Mouse (Mus musculus): ENCODE data around the gene Nf2. TPM values are rescaled to one million over a fixed set of nuclear protein-coding genes. Genes with fewer than 3 reads are reported as not detected.

The Nf2 gene
- polyA plus RNA-seq, 1 experiment from 2014 or later: 64.0 TPM

DNA sequence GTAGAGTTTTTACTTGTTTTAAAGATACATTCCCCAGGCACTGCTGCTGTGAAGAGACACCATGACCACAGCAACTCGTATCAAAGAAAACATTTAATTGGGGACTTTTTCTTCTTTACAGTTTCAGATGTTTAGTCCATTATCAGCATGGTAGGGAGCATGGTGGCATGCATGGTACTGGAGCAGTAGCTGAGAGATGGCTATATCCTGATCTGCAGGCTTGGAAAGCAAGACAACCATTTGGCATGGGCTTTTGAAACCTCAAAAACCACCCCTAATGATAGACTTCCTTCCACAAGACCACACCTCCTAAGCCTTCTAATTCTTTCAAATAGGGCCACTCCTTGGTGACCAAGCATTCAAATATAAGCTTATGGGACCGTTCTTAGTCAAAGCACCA is 1.1 kb upstream of the Nf2 start:
- no peak overlapping the region for H3K4me3 ChIP-seq (replicated peaks; ENCODE audit: low read depth, low read length)
- no peaks in the 10 kb centered on the region for H3K27me3 ChIP-seq (ENCODE audit: control insufficient read depth, insufficient read depth, low read length)
- DNase-seq (no peak), ATAC-seq (ENCODE audit: low FRiP score, low TSS enrichment) (no peak)
- 95% methylated on average over 2 of the region's 2 CpGs for WGBS
- H3K27ac ChIP-seq (replicated peaks; ENCODE audit: low read depth, low read length): no peak overlapping the region
- H3K9ac ChIP-seq (replicated peaks; ENCODE audit: low read length): no peak overlapping the region
- no peak overlapping the region for H3K4me2 ChIP-seq (ENCODE audit: low read length)
- H3K4me1 ChIP-seq (ENCODE audit: control insufficient read depth, insufficient read depth, low read length): peaks cover 15% of the 10 kb centered on the region
- H3K9me3 ChIP-seq (ENCODE audit: control insufficient read depth, low read length): no peaks in the 10 kb centered on the region
- no peaks in the 10 kb centered on the region for H3K36me3 ChIP-seq (ENCODE audit: control insufficient read depth, insufficient read depth, low read length)

GRCm38 (mm10) chr11:4848483-4849248 is 670 bp downstream of the Nf2 start:
- Histone ChIP-seq H3K4me2 (ENCODE audit: low read length) (peak overlapping the region; percentile 81), H3K36me3 (ENCODE audit: control insufficient read depth, insufficient read depth, low read length) (no peaks in the 10 kb centered on the region), H3K9ac (replicated peaks; ENCODE audit: low read length) (peak overlapping the region; percentile 90), H3K9me3 (ENCODE audit: control insufficient read depth, low read length) (no peaks in the 10 kb centered on the region), H3K27ac (replicated peaks; ENCODE audit: low read depth, low read length) (peak overlapping the region; percentile 79), H3K4me1 (ENCODE audit: control insufficient read depth, insufficient read depth, low read length) (peaks cover 15% of the 10 kb centered on the region), H3K4me3 (replicated peaks; ENCODE audit: low read depth, low read length) (peak overlapping the region; percentile 96), H3K27me3 (ENCODE audit: control insufficient read depth, insufficient read depth, low read length) (no peaks in the 10 kb centered on the region)
- peak; percentile 64 for DNase-seq
- WGBS: under 1% methylated on average over 50 of the region's 50 CpGs
- ATAC-seq (ENCODE audit: low FRiP score, low TSS enrichment): no peak; the same call in 1 of the 2 replicates

- no peak overlapping the region for H3K27ac ChIP-seq (replicated peaks; ENCODE audit: low read depth, low read length)
- no peaks in the 10 kb centered on the region for H3K36me3 ChIP-seq (ENCODE audit: control insufficient read depth, insufficient read depth, low read length)
- H3K4me3 ChIP-seq (replicated peaks; ENCODE audit: low read depth, low read length): no peak overlapping the region
- no peaks in the 10 kb centered on the region for H3K9me3 ChIP-seq (ENCODE audit: control insufficient read depth, low read length)
- H3K27me3 ChIP-seq (ENCODE audit: control insufficient read depth, insufficient read depth, low read length): no peaks in the 10 kb centered on the region
- H3K9ac ChIP-seq (replicated peaks; ENCODE audit: low read length): no peak overlapping the region
- H3K4me1 ChIP-seq (ENCODE audit: control insufficient read depth, insufficient read depth, low read length): no peaks in the 10 kb centered on the region
- ATAC-seq (ENCODE audit: low FRiP score, low TSS enrichment) (no peak), DNase-seq (no peak)
- no peak overlapping the region for H3K4me2 ChIP-seq (ENCODE audit: low read length)
- WGBS: 86% methylated on average over 3 of the region's 3 CpGs
These were observed 8.3 kb downstream of the Nf2 start for GRCm38 (mm10) chr11:4840942-4841526.

GRCm38 (mm10) chr11:4838235-4838634 is 11.1 kb downstream of the Nf2 start:
- Histone ChIP-seq H3K4me1 (ENCODE audit: control insufficient read depth, insufficient read depth, low read length) (no peaks in the 10 kb centered on the region), H3K4me3 (replicated peaks; ENCODE audit: low read depth, low read length) (no peak overlapping the region), H3K9me3 (ENCODE audit: control insufficient read depth, low read length) (no peaks in the 10 kb centered on the region), H3K27me3 (ENCODE audit: control insufficient read depth, insufficient read depth, low read length) (no peaks in the 10 kb centered on the region), H3K27ac (replicated peaks; ENCODE audit: low read depth, low read length) (no peak overlapping the region), H3K4me2 (ENCODE audit: low read length) (no peak overlapping the region), H3K9ac (replicated peaks; ENCODE audit: low read length) (no peak overlapping the region), H3K36me3 (ENCODE audit: control insufficient read depth, insufficient read depth, low read length) (no peaks in the 10 kb centered on the region)
- WGBS: 88% methylated on average over 1 of the region's 1 CpGs
- no peak for DNase-seq
- no peak for ATAC-seq (ENCODE audit: low FRiP score, low TSS enrichment)

DNA sequence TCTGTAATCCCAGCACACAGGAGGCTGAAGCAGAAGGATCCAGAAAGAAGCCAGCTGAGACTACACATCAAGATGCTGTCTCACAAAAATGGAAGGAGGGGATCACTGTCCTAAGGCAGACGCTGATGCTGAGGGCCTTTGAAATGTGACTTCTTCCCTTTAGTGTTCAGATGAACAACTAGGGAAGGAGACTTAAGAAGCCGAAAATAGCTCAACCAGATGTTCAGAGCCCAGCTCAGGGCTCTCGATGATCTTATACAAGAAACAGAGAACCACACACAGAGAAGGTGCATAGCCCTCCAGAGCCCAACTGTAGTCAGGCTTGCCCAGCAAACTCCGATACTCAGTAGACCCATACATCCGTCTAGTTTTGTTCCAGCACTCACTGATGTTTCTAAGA is 12.0 kb downstream of the Nf2 start:
- no peak overlapping the region for H3K4me3 ChIP-seq (replicated peaks; ENCODE audit: low read depth, low read length)
- H3K9me3 ChIP-seq (ENCODE audit: control insufficient read depth, low read length): no peaks in the 10 kb centered on the region

DNA sequence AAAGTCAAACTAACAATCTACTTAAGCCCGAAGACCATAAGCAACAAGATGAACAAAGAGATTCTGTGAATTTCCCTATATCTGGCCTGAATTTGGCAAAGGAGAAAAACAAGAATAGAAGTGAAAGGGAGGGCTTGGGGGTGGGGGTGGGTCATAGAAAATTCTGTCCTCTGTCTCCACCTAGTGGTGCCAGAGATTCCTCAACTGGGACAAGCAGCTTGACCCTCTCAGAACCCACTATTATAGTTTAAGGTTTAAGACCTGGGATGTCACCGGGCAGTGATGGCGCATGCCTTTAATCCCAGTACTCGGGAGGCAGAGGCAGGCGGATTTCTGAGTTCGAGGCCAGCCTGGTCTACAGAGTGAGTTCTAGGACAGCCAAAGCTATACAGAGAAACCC is 12.6 kb downstream of the Nf2 start:
- no peak overlapping the region for H3K4me3 ChIP-seq (replicated peaks; ENCODE audit: low read depth, low read length)
- no peaks in the 10 kb centered on the region for H3K9me3 ChIP-seq (ENCODE audit: control insufficient read depth, low read length)
- H3K36me3 ChIP-seq (ENCODE audit: control insufficient read depth, insufficient read depth, low read length): no peaks in the 10 kb centered on the region
- no peak overlapping the region for H3K27ac ChIP-seq (replicated peaks; ENCODE audit: low read depth, low read length)
- peak; percentile 75 for DNase-seq
- WGBS: 66% methylated on average over 6 of the region's 6 CpGs
- H3K27me3 ChIP-seq (ENCODE audit: control insufficient read depth, insufficient read depth, low read length): no peaks in the 10 kb centered on the region
- no peak overlapping the region for H3K4me2 ChIP-seq (ENCODE audit: low read length)
- ATAC-seq (ENCODE audit: low FRiP score, low TSS enrichment): no peak
- no peaks in the 10 kb centered on the region for H3K4me1 ChIP-seq (ENCODE audit: control insufficient read depth, insufficient read depth, low read length)
- H3K9ac ChIP-seq (replicated peaks; ENCODE audit: low read length): no peak overlapping the region

More for the DNA sequence above, 12.0 kb downstream of the Nf2 start:
- 86% methylated on average over 5 of the region's 5 CpGs for WGBS
- DNase-seq (no peak), ATAC-seq (ENCODE audit: low FRiP score, low TSS enrichment) (no peak)
- Histone ChIP-seq H3K4me1 (ENCODE audit: control insufficient read depth, insufficient read depth, low read length) (no peaks in the 10 kb centered on the region), H3K27me3 (ENCODE audit: control insufficient read depth, insufficient read depth, low read length) (no peaks in the 10 kb centered on the region), H3K4me2 (ENCODE audit: low read length) (no peak overlapping the region), H3K9ac (replicated peaks; ENCODE audit: low read length) (no peak overlapping the region), H3K27ac (replicated peaks; ENCODE audit: low read depth, low read length) (no peak overlapping the region), H3K36me3 (ENCODE audit: control insufficient read depth, insufficient read depth, low read length) (no peaks in the 10 kb centered on the region)

DNA sequence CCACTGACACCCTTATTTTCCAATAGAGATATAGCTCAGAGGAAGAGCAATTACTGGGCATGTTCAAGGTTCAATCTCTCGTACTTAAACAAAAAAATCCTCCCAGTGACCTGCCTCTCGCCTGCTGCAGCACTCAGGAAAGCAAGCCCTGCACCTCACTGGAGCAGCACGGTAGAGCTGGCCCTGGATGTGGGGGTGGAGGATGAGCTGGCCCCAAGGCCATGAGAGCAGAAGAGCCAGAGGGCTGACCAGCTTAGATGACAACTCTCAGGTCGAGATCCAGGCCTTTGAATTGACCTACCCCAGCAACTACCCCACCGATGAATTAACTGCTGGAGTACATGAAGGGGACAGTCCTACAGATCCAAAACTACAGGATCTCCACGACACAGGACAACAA is 13.9 kb downstream of the Nf2 start:
- Histone ChIP-seq H3K4me3 (replicated peaks; ENCODE audit: low read depth, low read length) (no peak overlapping the region), H3K4me2 (ENCODE audit: low read length) (no peak overlapping the region), H3K9ac (replicated peaks; ENCODE audit: low read length) (no peak overlapping the region), H3K27me3 (ENCODE audit: control insufficient read depth, insufficient read depth, low read length) (no peaks in the 10 kb centered on the region), H3K9me3 (ENCODE audit: control insufficient read depth, low read length) (no peaks in the 10 kb centered on the region), H3K4me1 (ENCODE audit: control insufficient read depth, insufficient read depth, low read length) (no peaks in the 10 kb centered on the region), H3K27ac (replicated peaks; ENCODE audit: low read depth, low read length) (no peak overlapping the region), H3K36me3 (ENCODE audit: control insufficient read depth, insufficient read depth, low read length) (no peaks in the 10 kb centered on the region)
- WGBS: 86% methylated on average over 6 of the region's 6 CpGs
- no peak for ATAC-seq (ENCODE audit: low FRiP score, low TSS enrichment)
- no peak for DNase-seq

- no peaks in the 10 kb centered on the region for H3K36me3 ChIP-seq (ENCODE audit: control insufficient read depth, insufficient read depth, low read length)
- no peak for DNase-seq
- H3K4me2 ChIP-seq (ENCODE audit: low read length): no peak overlapping the region
- no peaks in the 10 kb centered on the region for H3K27me3 ChIP-seq (ENCODE audit: control insufficient read depth, insufficient read depth, low read length)
- H3K9me3 ChIP-seq (ENCODE audit: control insufficient read depth, low read length): no peaks in the 10 kb centered on the region
- H3K4me1 ChIP-seq (ENCODE audit: control insufficient read depth, insufficient read depth, low read length): no peaks in the 10 kb centered on the region
- ATAC-seq (ENCODE audit: low FRiP score, low TSS enrichment): no peak
- no peak overlapping the region for H3K9ac ChIP-seq (replicated peaks; ENCODE audit: low read length)
- 86% methylated on average over 3 of the region's 3 CpGs for WGBS
- no peak overlapping the region for H3K4me3 ChIP-seq (replicated peaks; ENCODE audit: low read depth, low read length)
- no peak overlapping the region for H3K27ac ChIP-seq (replicated peaks; ENCODE audit: low read depth, low read length)
These were observed 15.9 kb downstream of the Nf2 start for GRCm38 (mm10) chr11:4833295-4833939.

GRCm38 (mm10) chr11:4831066-4831465 is 18.3 kb downstream of the Nf2 start:
- no peaks in the 10 kb centered on the region for H3K27me3 ChIP-seq (ENCODE audit: control insufficient read depth, insufficient read depth, low read length)
- H3K4me1 ChIP-seq (ENCODE audit: control insufficient read depth, insufficient read depth, low read length): no peaks in the 10 kb centered on the region
- H3K4me2 ChIP-seq (ENCODE audit: low read length): no peak overlapping the region
- H3K36me3 ChIP-seq (ENCODE audit: control insufficient read depth, insufficient read depth, low read length): no peaks in the 10 kb centered on the region
- ATAC-seq (ENCODE audit: low FRiP score, low TSS enrichment): no peak
- no peak for DNase-seq
- no peak overlapping the region for H3K9ac ChIP-seq (replicated peaks; ENCODE audit: low read length)
- no peak overlapping the region for H3K27ac ChIP-seq (replicated peaks; ENCODE audit: low read depth, low read length)
- H3K4me3 ChIP-seq (replicated peaks; ENCODE audit: low read depth, low read length): no peak overlapping the region
- no peaks in the 10 kb centered on the region for H3K9me3 ChIP-seq (ENCODE audit: control insufficient read depth, low read length)
